Mouse (Mus musculus): ENCODE results near the gene Arhgap40. TPM values are rescaled to one million over a fixed set of nuclear protein-coding genes. Genes with fewer than 3 reads are reported as not detected.
A peak's percentile ranks its signal among the peaks of the same experiment; 100 is the strongest.

Arhgap40 gene
- polyA plus RNA-seq (2014; fragmentation: Nextera tagmentation; extraction: Ambion mirVana), result 1.4 and 1.7 TPM in 2 replicates

GRCm38 (mm10) chr2:158512528-158512927, at the start of gene Arhgap40:
Arhgap40 (plus strand) TSS chr2:158512796.
- Histone ChIP-seq H3K4me2 (replicated peaks; ENCODE audit: low read depth, low read length) (no peak within 1 kb of the TSS), H3K4me3 (ENCODE audit: low read depth, low read length) (no peak within 1 kb of the TSS), H3K9me3 (ENCODE audit: control insufficient read depth, low read depth, low read length) (no peaks in the 10 kb centered on the region), H3K4me1 (ENCODE audit: control insufficient read depth, insufficient read depth, low read length) (no peaks in the 10 kb centered on the region), H3K27me3 (ENCODE audit: control insufficient read depth, insufficient read depth, low read length) (no peaks in the 10 kb centered on the region), H3K36me3 (ENCODE audit: control insufficient read depth, insufficient read depth, low read length) (no peaks in the 10 kb centered on the region), H3K9ac (replicated peaks; ENCODE audit: low read depth, low read length) (no peak within 1 kb of the TSS), H3K27ac (ENCODE audit: low read length) (no peak within 1 kb of the TSS)
- 76% methylated on average over 10 of the region's 10 CpGs for WGBS
- no peak for ATAC-seq (ENCODE audit: insufficient number of reproducible peaks, insufficient read depth, low FRiP score, low read depth)

- H3K27ac ChIP-seq (ENCODE audit: low read length), result no peak overlapping the region
- no peak overlapping the region for H3K4me2 ChIP-seq (replicated peaks; ENCODE audit: low read depth, low read length)
- no peaks in the 10 kb centered on the region for H3K4me1 ChIP-seq (ENCODE audit: control insufficient read depth, insufficient read depth, low read length)
- H3K27me3 ChIP-seq (ENCODE audit: control insufficient read depth, insufficient read depth, low read length), result no peaks in the 10 kb centered on the region
- ATAC-seq (ENCODE audit: insufficient number of reproducible peaks, insufficient read depth, low FRiP score, low read depth), result no peak
- H3K4me3 ChIP-seq (ENCODE audit: low read depth, low read length), result no peak overlapping the region
- H3K9ac ChIP-seq (replicated peaks; ENCODE audit: low read depth, low read length), result no peak overlapping the region
- H3K36me3 ChIP-seq (ENCODE audit: control insufficient read depth, insufficient read depth, low read length), result peaks cover 28% of the 10 kb centered on the region
- no peaks in the 10 kb centered on the region for H3K9me3 ChIP-seq (ENCODE audit: control insufficient read depth, low read depth, low read length)
- WGBS, result 90% methylated on average over 1 of the region's 1 CpGs
Observed at GRCm38 (mm10) chr2:158474159-158474558, 38.4 kb upstream of the Arhgap40 start.

GRCm38 (mm10) chr2:158477640-158478039, 35.0 kb upstream of the Arhgap40 start:
- 81% methylated on average over 3 of the region's 3 CpGs for WGBS
- H3K9me3 ChIP-seq (ENCODE audit: control insufficient read depth, low read depth, low read length), result no peaks in the 10 kb centered on the region
- H3K4me2 ChIP-seq (replicated peaks; ENCODE audit: low read depth, low read length), result no peak overlapping the region
- H3K9ac ChIP-seq (replicated peaks; ENCODE audit: low read depth, low read length), result no peak overlapping the region
- ATAC-seq (ENCODE audit: insufficient number of reproducible peaks, insufficient read depth, low FRiP score, low read depth), result no peak
- no peak overlapping the region for H3K4me3 ChIP-seq (ENCODE audit: low read depth, low read length)
- no peak overlapping the region for H3K27ac ChIP-seq (ENCODE audit: low read length)
- H3K36me3 ChIP-seq (ENCODE audit: control insufficient read depth, insufficient read depth, low read length), result peaks cover 29% of the 10 kb centered on the region
- no peaks in the 10 kb centered on the region for H3K27me3 ChIP-seq (ENCODE audit: control insufficient read depth, insufficient read depth, low read length)
- no peaks in the 10 kb centered on the region for H3K4me1 ChIP-seq (ENCODE audit: control insufficient read depth, insufficient read depth, low read length)

GRCm38 (mm10) chr2:158498457-158498856, 14.1 kb upstream of the Arhgap40 start:
- no peaks in the 10 kb centered on the region for H3K9me3 ChIP-seq (ENCODE audit: control insufficient read depth, low read depth, low read length)
- 78% methylated on average over 5 of the region's 5 CpGs for WGBS
- H3K27ac ChIP-seq (ENCODE audit: low read length), result no peak overlapping the region
- no peaks in the 10 kb centered on the region for H3K27me3 ChIP-seq (ENCODE audit: control insufficient read depth, insufficient read depth, low read length)
- no peak overlapping the region for H3K9ac ChIP-seq (replicated peaks; ENCODE audit: low read depth, low read length)
- peaks cover 16% of the 10 kb centered on the region; the same call in 1 of the 2 replicates for H3K36me3 ChIP-seq (ENCODE audit: control insufficient read depth, insufficient read depth, low read length)
- no peak overlapping the region for H3K4me2 ChIP-seq (replicated peaks; ENCODE audit: low read depth, low read length)
- no peak overlapping the region for H3K4me3 ChIP-seq (ENCODE audit: low read depth, low read length)
- H3K4me1 ChIP-seq (ENCODE audit: control insufficient read depth, insufficient read depth, low read length), result no peaks in the 10 kb centered on the region
- ATAC-seq (ENCODE audit: insufficient number of reproducible peaks, insufficient read depth, low FRiP score, low read depth), result no peak

- Histone ChIP-seq H3K4me2 (replicated peaks; ENCODE audit: low read depth, low read length) (no peak within 1 kb of the TSS), H3K9ac (replicated peaks; ENCODE audit: low read depth, low read length) (no peak within 1 kb of the TSS), H3K27ac (ENCODE audit: low read length) (peak within 1 kb of the TSS; percentile 15; the same call in 1 of the 2 replicates), H3K9me3 (ENCODE audit: control insufficient read depth, low read depth, low read length) (no peaks in the 10 kb centered on the region), H3K4me3 (ENCODE audit: low read depth, low read length) (no peak within 1 kb of the TSS), H3K36me3 (ENCODE audit: control insufficient read depth, insufficient read depth, low read length) (no peaks in the 10 kb centered on the region), H3K27me3 (ENCODE audit: control insufficient read depth, insufficient read depth, low read length) (no peaks in the 10 kb centered on the region), H3K4me1 (ENCODE audit: control insufficient read depth, insufficient read depth, low read length) (no peaks in the 10 kb centered on the region)
- 0 out of 2 replicates have a peak, but pooled peaks have one; percentile 53 for ATAC-seq (ENCODE audit: insufficient number of reproducible peaks, insufficient read depth, low FRiP score, low read depth)
- 61% methylated on average over 11 of the region's 11 CpGs for WGBS
Observed at GRCm38 (mm10) chr2:158501836-158502812, 10.5 kb upstream of the Arhgap40 start, which contains the start of gene Adig. Adig (plus strand) TSS chr2:158502612.

GRCm38 (mm10) chr2:158503226-158503625, 9.4 kb upstream of the Arhgap40 start:
- Histone ChIP-seq H3K9me3 (ENCODE audit: control insufficient read depth, low read depth, low read length) (no peaks in the 10 kb centered on the region), H3K9ac (replicated peaks; ENCODE audit: low read depth, low read length) (no peak overlapping the region), H3K27ac (ENCODE audit: low read length) (no peak overlapping the region), H3K36me3 (ENCODE audit: control insufficient read depth, insufficient read depth, low read length) (no peaks in the 10 kb centered on the region), H3K4me1 (ENCODE audit: control insufficient read depth, insufficient read depth, low read length) (no peaks in the 10 kb centered on the region), H3K4me3 (ENCODE audit: low read depth, low read length) (no peak overlapping the region), H3K27me3 (ENCODE audit: control insufficient read depth, insufficient read depth, low read length) (no peaks in the 10 kb centered on the region), H3K4me2 (replicated peaks; ENCODE audit: low read depth, low read length) (no peak overlapping the region)
- 73% methylated on average over 7 of the region's 7 CpGs for WGBS
- ATAC-seq (ENCODE audit: insufficient number of reproducible peaks, insufficient read depth, low FRiP score, low read depth), result no peak

- no peaks in the 10 kb centered on the region for H3K27me3 ChIP-seq (ENCODE audit: control insufficient read depth, insufficient read depth, low read length)
- no peak overlapping the region for H3K9ac ChIP-seq (replicated peaks; ENCODE audit: low read depth, low read length)
- no peaks in the 10 kb centered on the region for H3K9me3 ChIP-seq (ENCODE audit: control insufficient read depth, low read depth, low read length)
- no peak overlapping the region for H3K27ac ChIP-seq (ENCODE audit: low read length)
- no peaks in the 10 kb centered on the region for H3K36me3 ChIP-seq (ENCODE audit: control insufficient read depth, insufficient read depth, low read length)
- no peak for ATAC-seq (ENCODE audit: insufficient number of reproducible peaks, insufficient read depth, low FRiP score, low read depth)
- no peak overlapping the region for H3K4me3 ChIP-seq (ENCODE audit: low read depth, low read length)
- H3K4me2 ChIP-seq (replicated peaks; ENCODE audit: low read depth, low read length), result no peak overlapping the region
- 63% methylated on average over 4 of the region's 4 CpGs for WGBS
- H3K4me1 ChIP-seq (ENCODE audit: control insufficient read depth, insufficient read depth, low read length), result no peaks in the 10 kb centered on the region
Observed at GRCm38 (mm10) chr2:158503671-158504070, 8.9 kb upstream of the Arhgap40 start.

- Histone ChIP-seq H3K27me3 (ENCODE audit: control insufficient read depth, insufficient read depth, low read length) (no peaks in the 10 kb centered on the region), H3K4me3 (ENCODE audit: low read depth, low read length) (no peak overlapping the region), H3K36me3 (ENCODE audit: control insufficient read depth, insufficient read depth, low read length) (no peaks in the 10 kb centered on the region), H3K9ac (replicated peaks; ENCODE audit: low read depth, low read length) (no peak overlapping the region), H3K4me2 (replicated peaks; ENCODE audit: low read depth, low read length) (no peak overlapping the region), H3K9me3 (ENCODE audit: control insufficient read depth, low read depth, low read length) (no peaks in the 10 kb centered on the region), H3K27ac (ENCODE audit: low read length) (no peak overlapping the region), H3K4me1 (ENCODE audit: control insufficient read depth, insufficient read depth, low read length) (no peaks in the 10 kb centered on the region)
- 77% methylated on average over 5 of the region's 5 CpGs for WGBS
- ATAC-seq (ENCODE audit: insufficient number of reproducible peaks, insufficient read depth, low FRiP score, low read depth), result no peak
Observed at GRCm38 (mm10) chr2:158506475-158506874, 6.1 kb upstream of the Arhgap40 start.

Measured in stomach, embryonic 14.5 days (tissue).